Mouse (Mus musculus) erythroblast, embryonic 14.5 days (primary cell): Measurements from ENCODE around the gene Smarcc1. TPM values are rescaled to one million over a fixed set of nuclear protein-coding genes. Genes with fewer than 3 reads are reported as not detected.
"Not testable (repeated sequence)": the region's sequence is repeated elsewhere in the genome, so short reads cannot be mapped to it uniquely, and the experiment has no call there.

Source experiments
- H3K27me3 ChIP-seq: 2 replicates; pipeline ENCODE4 v1.6.1; 2012; ENCODE audit warnings: inconsistent platforms; ENCODE audit not compliant: control insufficient read depth
- H3K36me3 ChIP-seq: 2 replicates; pipeline ENCODE4 v1.6.1; 2012; ENCODE audit warnings: mild to moderate bottlenecking, inconsistent platforms; ENCODE audit not compliant: control insufficient read depth
- H3K4me1 ChIP-seq: 2 replicates; pipeline ENCODE4 v1.6.1; 2012; ENCODE audit warnings: inconsistent platforms; ENCODE audit not compliant: control insufficient read depth
- H3K4me3 ChIP-seq: replicated peaks from 2 replicates; pipeline ENCODE3; 2012; ENCODE audit warnings: moderate library complexity, mild to moderate bottlenecking, inconsistent platforms
- H3K9me3 ChIP-seq: 2 replicates; pipeline ENCODE4 v1.6.1; 2012; ENCODE audit warnings: low read length, inconsistent platforms, mixed read lengths; ENCODE audit not compliant: control insufficient read depth
- GATA1 ChIP-seq: IDR thresholded peaks from 2 replicates; pipeline ENCODE4 v1.6.1; 2012; ENCODE audit warnings: low read length, inconsistent platforms, mixed read lengths
- TAL1 ChIP-seq: IDR thresholded peaks from 3 replicates; pipeline ENCODE4 v1.6.1; 2012; ENCODE audit warnings: low read length, inconsistent platforms, mixed read lengths
- polyA plus RNA-seq: library from polyadenylated mRNA; stranded (reverse); fragments of >175 nt; gene quantifications from 2 replicates; pipeline ENCODE4 v1.2.3, GENCODE M21; 2012

The Smarcc1 gene
- polyA plus RNA-seq, 1 experiment, result 3.9 TPM

GRCm38 (mm10) chr9:110093303-110093702, 24.2 kb upstream of the Smarcc1 start:
- Histone ChIP-seq H3K4me1 (no peaks in the 10 kb centered on the region), H3K4me3 (no peak overlapping the region), H3K9me3 (no peaks in the 10 kb centered on the region), H3K36me3 (peaks cover 78% of the 10 kb centered on the region), H3K27me3 (no peaks in the 10 kb centered on the region)
- TF ChIP-seq GATA1 (no peak), TAL1 (no peak)

- Histone ChIP-seq H3K4me1 (peaks cover 5% of the 10 kb centered on the region), H3K36me3 (peaks cover 72% of the 10 kb centered on the region), H3K27me3 (no peaks in the 10 kb centered on the region), H3K4me3 (no peak overlapping the region), H3K9me3 (no peaks in the 10 kb centered on the region)
- TF ChIP-seq GATA1 (no peak), TAL1 (no peak)
Measured at GRCm38 (mm10) chr9:110094761-110095160, 22.7 kb upstream of the Smarcc1 start.

GRCm38 (mm10) chr9:110097791-110098190, 19.7 kb upstream of the Smarcc1 start:
- H3K36me3 ChIP-seq, result peaks cover 49% of the 10 kb centered on the region
- no peak overlapping the region for H3K4me3 ChIP-seq
- H3K4me1 ChIP-seq, result peaks cover 16% of the 10 kb centered on the region
- TF ChIP-seq TAL1, result no peak
- no peak for TF ChIP-seq GATA1
- no peaks in the 10 kb centered on the region for H3K27me3 ChIP-seq
- no peaks in the 10 kb centered on the region for H3K9me3 ChIP-seq

GRCm38 (mm10) chr9:110100627-110101600, 16.6 kb upstream of the Smarcc1 start:
- Histone ChIP-seq H3K36me3 (peaks cover 51% of the 10 kb centered on the region), H3K4me1 (peaks cover 20% of the 10 kb centered on the region), H3K4me3 (peak overlapping the region; percentile 69), H3K9me3 (no peaks in the 10 kb centered on the region), H3K27me3 (no peaks in the 10 kb centered on the region)
- no peak for TF ChIP-seq TAL1
- no peak for TF ChIP-seq GATA1

GRCm38 (mm10) chr9:110116353-110116976, 1.0 kb upstream of the Smarcc1 start:
- H3K4me3 ChIP-seq, result peak overlapping the region; percentile 91
- TF ChIP-seq TAL1 (no peak), GATA1 (no peak)
- H3K27me3 ChIP-seq, result no peaks in the 10 kb centered on the region
- H3K36me3 ChIP-seq, result peaks cover 31% of the 10 kb centered on the region
- peaks cover 29% of the 10 kb centered on the region for H3K4me1 ChIP-seq
- H3K9me3 ChIP-seq, result no peaks in the 10 kb centered on the region

GRCm38 (mm10) chr9:110117779-110118139, 251 bp downstream of the Smarcc1 start, which contains the start of gene Dhx30:
Gene Dhx30, minus strand, starts transcription at chr9:110117830.
- H3K36me3 ChIP-seq, result peaks cover 19% of the 10 kb centered on the region
- peak within 1 kb of the TSS; percentile 91 for H3K4me3 ChIP-seq
- H3K27me3 ChIP-seq, result no peaks in the 10 kb centered on the region
- H3K9me3 ChIP-seq, result no peaks in the 10 kb centered on the region
- H3K4me1 ChIP-seq, result peaks cover 29% of the 10 kb centered on the region
- TF ChIP-seq GATA1 (no peak), TAL1 (no peak)

- Histone ChIP-seq H3K27me3 (no peaks in the 10 kb centered on the region), H3K9me3 (no peaks in the 10 kb centered on the region), H3K4me3 (peak overlapping the region; percentile 91), H3K4me1 (peaks cover 29% of the 10 kb centered on the region), H3K36me3 (peaks cover 15% of the 10 kb centered on the region)
- TF ChIP-seq TAL1 (no peak), GATA1 (no peak)
Measured at GRCm38 (mm10) chr9:110118249-110118648, 741 bp downstream of the Smarcc1 start.

GRCm38 (mm10) chr9:110121424-110121823, 3.9 kb downstream of the Smarcc1 start:
- peaks cover 24% of the 10 kb centered on the region for H3K4me1 ChIP-seq
- H3K36me3 ChIP-seq, result peaks cover 2% of the 10 kb centered on the region
- no peak overlapping the region for H3K4me3 ChIP-seq
- no peaks in the 10 kb centered on the region for H3K27me3 ChIP-seq
- H3K9me3 ChIP-seq, result no peaks in the 10 kb centered on the region
- TF ChIP-seq GATA1, result no peak
- TF ChIP-seq TAL1, result no peak

GRCm38 (mm10) chr9:110123322-110123721, 5.8 kb downstream of the Smarcc1 start:
- TF ChIP-seq TAL1, result no peak
- TF ChIP-seq GATA1, result no peak

GRCm38 (mm10) chr9:110124008-110124540, 6.6 kb downstream of the Smarcc1 start:
- H3K4me3 ChIP-seq, H3K36me3 ChIP-seq, H3K4me1 ChIP-seq, H3K27me3 ChIP-seq, H3K9me3 ChIP-seq: not testable (repeated sequence)

More at GRCm38 (mm10) chr9:110123322-110123721, 5.8 kb downstream of the Smarcc1 start:
- Histone ChIP-seq H3K4me3 (no peak overlapping the region), H3K4me1 (peaks cover 12% of the 10 kb centered on the region), H3K9me3 (no peaks in the 10 kb centered on the region), H3K36me3 (peaks cover 2% of the 10 kb centered on the region), H3K27me3 (no peaks in the 10 kb centered on the region)
